Mouse (Mus musculus): Measurements from ENCODE around the gene Golgb1. TPM values are rescaled to one million over a fixed set of nuclear protein-coding genes. Genes with fewer than 3 reads are reported as not detected.
"Not testable (repeated sequence)": the region's sequence is repeated elsewhere in the genome, so short reads cannot be mapped to it uniquely, and the experiment has no call there.

The Golgb1 gene
- polyA plus RNA-seq (2014; fragmentation: Nextera tagmentation; extraction: Ambion mirVana): 107 and 120 TPM in 2 replicates

GRCm38 (mm10) chr16:36874583-36875275 is at the start of gene Golgb1, which contains the start of gene Eaf2:
TSS of gene Golgb1 (plus strand) at chr16:36875140.
TSS of gene Eaf2 (minus strand) at chr16:36875003.
- H3K4me1 ChIP-seq (ENCODE audit: control insufficient read depth, insufficient read depth, low read length): peaks cover 6% of the 10 kb centered on the region; the same call in 1 of the 2 replicates

GRCm38 (mm10) chr16:36827611-36828053 is 47.3 kb upstream of the Golgb1 start:
- H3K9ac ChIP-seq (ENCODE audit: low read depth, low read length): peak overlapping the region; percentile 92
- DNase-seq (ENCODE audit: low spot score): no peak
- ATAC-seq (ENCODE audit: low read depth): no peak; the same call in 1 of the 2 replicates
- peak overlapping the region; percentile 72 for H3K4me2 ChIP-seq (ENCODE audit: low read depth, low read length)
- H3K9me3 ChIP-seq (ENCODE audit: control insufficient read depth, low read length): no peaks in the 10 kb centered on the region
- no peaks in the 10 kb centered on the region for H3K36me3 ChIP-seq (ENCODE audit: control insufficient read depth, insufficient read depth, low read length)
- H3K4me3 ChIP-seq (ENCODE audit: low read depth, low read length): peak overlapping the region; percentile 91
- no peak overlapping the region for H3K27ac ChIP-seq (replicated peaks; ENCODE audit: low read depth, low read length)
- WGBS: 6% methylated on average over 11 of the region's 11 CpGs
- no peaks in the 10 kb centered on the region; the same call in 1 of the 2 replicates for H3K4me1 ChIP-seq (ENCODE audit: control insufficient read depth, insufficient read depth, low read length)
- H3K27me3 ChIP-seq (replicated peaks; ENCODE audit: control insufficient read depth, insufficient read depth, low read length): no peaks in the 10 kb centered on the region

More at GRCm38 (mm10) chr16:36874583-36875275, at the start of gene Golgb1, which contains the start of gene Eaf2:
- ATAC-seq (ENCODE audit: low read depth) (peak; percentile 100), DNase-seq (ENCODE audit: low spot score) (peak; percentile 100)
- Histone ChIP-seq H3K36me3 (ENCODE audit: control insufficient read depth, insufficient read depth, low read length) (peaks cover 28% of the 10 kb centered on the region), H3K27me3 (replicated peaks; ENCODE audit: control insufficient read depth, insufficient read depth, low read length) (no peaks in the 10 kb centered on the region), H3K9ac (ENCODE audit: low read depth, low read length) (peak within 1 kb of the TSS; percentile 90), H3K9me3 (ENCODE audit: control insufficient read depth, low read length) (no peaks in the 10 kb centered on the region), H3K27ac (replicated peaks; ENCODE audit: low read depth, low read length) (peak within 1 kb of the TSS; percentile 90), H3K4me3 (ENCODE audit: low read depth, low read length) (peak within 1 kb of the TSS; percentile 83), H3K4me2 (ENCODE audit: low read depth, low read length) (peak within 1 kb of the TSS; percentile 71)
- under 1% methylated on average over 35 of the region's 43 CpGs for WGBS

GRCm38 (mm10) chr16:36828054-36828786 is 46.7 kb upstream of the Golgb1 start, which contains the start of gene Iqcb1:
TSS of gene Iqcb1 (plus strand) at chr16:36828385.
- ATAC-seq (ENCODE audit: low read depth) (peak; percentile 98), DNase-seq (ENCODE audit: low spot score) (peak; percentile 93)
- no peaks in the 10 kb centered on the region for H3K9me3 ChIP-seq (ENCODE audit: control insufficient read depth, low read length)
- no peaks in the 10 kb centered on the region for H3K27me3 ChIP-seq (replicated peaks; ENCODE audit: control insufficient read depth, insufficient read depth, low read length)
- WGBS: 0% methylated on average over 20 of the region's 64 CpGs
- peak within 1 kb of the TSS; percentile 92 for H3K9ac ChIP-seq (ENCODE audit: low read depth, low read length)
- H3K4me2 ChIP-seq (ENCODE audit: low read depth, low read length): peak within 1 kb of the TSS; percentile 72
- H3K4me1 ChIP-seq (ENCODE audit: control insufficient read depth, insufficient read depth, low read length): no peaks in the 10 kb centered on the region; the same call in 1 of the 2 replicates
- peak within 1 kb of the TSS; percentile 75 for H3K27ac ChIP-seq (replicated peaks; ENCODE audit: low read depth, low read length)
- H3K36me3 ChIP-seq (ENCODE audit: control insufficient read depth, insufficient read depth, low read length): no peaks in the 10 kb centered on the region
- peak within 1 kb of the TSS; percentile 91 for H3K4me3 ChIP-seq (ENCODE audit: low read depth, low read length)

GRCm38 (mm10) chr16:36828820-36829219 is 46.1 kb upstream of the Golgb1 start:
- Histone ChIP-seq H3K9me3 (ENCODE audit: control insufficient read depth, low read length) (no peaks in the 10 kb centered on the region), H3K27me3 (replicated peaks; ENCODE audit: control insufficient read depth, insufficient read depth, low read length) (no peaks in the 10 kb centered on the region), H3K4me1 (ENCODE audit: control insufficient read depth, insufficient read depth, low read length) (no peaks in the 10 kb centered on the region; the same call in 1 of the 2 replicates), H3K36me3 (ENCODE audit: control insufficient read depth, insufficient read depth, low read length) (no peaks in the 10 kb centered on the region), H3K27ac (replicated peaks; ENCODE audit: low read depth, low read length) (peak overlapping the region; percentile 75; the same call in 1 of the 2 replicates), H3K4me2 (ENCODE audit: low read depth, low read length) (peak overlapping the region; percentile 72), H3K4me3 (ENCODE audit: low read depth, low read length) (peak overlapping the region; percentile 91), H3K9ac (ENCODE audit: low read depth, low read length) (peak overlapping the region; percentile 92)
- peak; percentile 9 for DNase-seq (ENCODE audit: low spot score)
- 5% methylated on average over 11 of the region's 11 CpGs for WGBS
- no peak for ATAC-seq (ENCODE audit: low read depth)

GRCm38 (mm10) chr16:36846894-36847293 is 28.0 kb upstream of the Golgb1 start:
- not testable (repeated sequence) for H3K4me1 ChIP-seq (ENCODE audit: control insufficient read depth, insufficient read depth, low read length); DNase-seq (ENCODE audit: low spot score); ATAC-seq (ENCODE audit: low read depth); H3K4me3 ChIP-seq (ENCODE audit: low read depth, low read length); H3K9ac ChIP-seq (ENCODE audit: low read depth, low read length); H3K27me3 ChIP-seq (replicated peaks; ENCODE audit: control insufficient read depth, insufficient read depth, low read length); H3K27ac ChIP-seq (replicated peaks; ENCODE audit: low read depth, low read length); H3K4me2 ChIP-seq (ENCODE audit: low read depth, low read length); H3K9me3 ChIP-seq (ENCODE audit: control insufficient read depth, low read length)
- H3K36me3 ChIP-seq (ENCODE audit: control insufficient read depth, insufficient read depth, low read length): peaks cover 38% of the 10 kb centered on the region
- 88% methylated on average over 1 of the region's 1 CpGs for WGBS

GRCm38 (mm10) chr16:36851202-36851601 is 23.7 kb upstream of the Golgb1 start:
- no peak overlapping the region for H3K4me3 ChIP-seq (ENCODE audit: low read depth, low read length)
- H3K4me2 ChIP-seq (ENCODE audit: low read depth, low read length): no peak overlapping the region
- no peak for DNase-seq (ENCODE audit: low spot score)
- 90% methylated on average over 3 of the region's 3 CpGs for WGBS
- H3K9ac ChIP-seq (ENCODE audit: low read depth, low read length): no peak overlapping the region
- H3K36me3 ChIP-seq (ENCODE audit: control insufficient read depth, insufficient read depth, low read length): peaks cover 38% of the 10 kb centered on the region
- H3K27me3 ChIP-seq (replicated peaks; ENCODE audit: control insufficient read depth, insufficient read depth, low read length): no peaks in the 10 kb centered on the region
- H3K9me3 ChIP-seq (ENCODE audit: control insufficient read depth, low read length): no peaks in the 10 kb centered on the region
- no peak for ATAC-seq (ENCODE audit: low read depth)
- H3K27ac ChIP-seq (replicated peaks; ENCODE audit: low read depth, low read length): no peak overlapping the region
- no peaks in the 10 kb centered on the region for H3K4me1 ChIP-seq (ENCODE audit: control insufficient read depth, insufficient read depth, low read length)

- Histone ChIP-seq H3K9me3 (ENCODE audit: control insufficient read depth, low read length) (no peaks in the 10 kb centered on the region), H3K4me3 (ENCODE audit: low read depth, low read length) (no peak overlapping the region), H3K9ac (ENCODE audit: low read depth, low read length) (no peak overlapping the region), H3K36me3 (ENCODE audit: control insufficient read depth, insufficient read depth, low read length) (peaks cover 56% of the 10 kb centered on the region), H3K27me3 (replicated peaks; ENCODE audit: control insufficient read depth, insufficient read depth, low read length) (no peaks in the 10 kb centered on the region), H3K4me2 (ENCODE audit: low read depth, low read length) (no peak overlapping the region), H3K27ac (replicated peaks; ENCODE audit: low read depth, low read length) (no peak overlapping the region), H3K4me1 (ENCODE audit: control insufficient read depth, insufficient read depth, low read length) (no peaks in the 10 kb centered on the region)
- WGBS: 95% methylated on average over 3 of the region's 3 CpGs
- ATAC-seq (ENCODE audit: low read depth) (no peak), DNase-seq (ENCODE audit: low spot score) (no peak)
Observed at GRCm38 (mm10) chr16:36863585-36863984, 11.4 kb upstream of the Golgb1 start.

GRCm38 (mm10) chr16:36869442-36869841 is 5.5 kb upstream of the Golgb1 start:
- Histone ChIP-seq H3K9me3 (ENCODE audit: control insufficient read depth, low read length) (no peaks in the 10 kb centered on the region), H3K4me3 (ENCODE audit: low read depth, low read length) (no peak overlapping the region), H3K27me3 (replicated peaks; ENCODE audit: control insufficient read depth, insufficient read depth, low read length) (no peaks in the 10 kb centered on the region), H3K36me3 (ENCODE audit: control insufficient read depth, insufficient read depth, low read length) (peaks cover 67% of the 10 kb centered on the region), H3K4me1 (ENCODE audit: control insufficient read depth, insufficient read depth, low read length) (peaks cover 6% of the 10 kb centered on the region; the same call in 1 of the 2 replicates), H3K27ac (replicated peaks; ENCODE audit: low read depth, low read length) (no peak overlapping the region), H3K9ac (ENCODE audit: low read depth, low read length) (no peak overlapping the region), H3K4me2 (ENCODE audit: low read depth, low read length) (no peak overlapping the region)
- DNase-seq (ENCODE audit: low spot score) (no peak), ATAC-seq (ENCODE audit: low read depth) (no peak)
- 96% methylated on average over 2 of the region's 2 CpGs for WGBS

Data from embryonic facial prominence, embryonic 14.5 days (tissue).